Mouse (Mus musculus): Measurements from ENCODE around the gene Gng11.

GRCm38 (mm10) chr6:3993492-3993891 lies 10.2 kb upstream of the Gng11 start, which contains the start of gene Gngt1:
- TF ChIP-seq CTCF (IDR thresholded peaks at IDR 0.05; ENCODE audit: control insufficient read depth, insufficient read depth, insufficient read length) = no peak
- TF ChIP-seq USF1 (IDR thresholded peaks at IDR 0.05; ENCODE audit: low read depth) = no peak
